Mouse (Mus musculus) CH12.LX (cell line): ENCODE results near the gene Rp9. TPM values are rescaled to one million over a fixed set of nuclear protein-coding genes. Genes with fewer than 3 reads are reported as not detected.

Experiments
- DNase-seq: peaks from one replicate; pipeline ENCODE4 v3.0.0-alpha.2; 2013; ENCODE audit errors: extremely low read depth
- H3K27ac ChIP-seq: 2 replicates; pipeline ENCODE4 v1.5.1; 2012; ENCODE audit warnings: low read depth, mild to moderate bottlenecking, control low read depth, moderate library complexity; ENCODE audit not compliant: insufficient read depth
- H3K27me3 ChIP-seq: replicated peaks from 2 replicates; pipeline ENCODE3; 2012; ENCODE audit warnings: inconsistent platforms
- H3K36me3 ChIP-seq, 2 experiments: replicated peaks in 1 of 2; 2 replicates each; pipeline versions ENCODE3 to v1.6.1; 2012; ENCODE audit warnings: inconsistent platforms in 1 of 2, low read length in 1 of 2, mild to moderate bottlenecking in 1 of 2, mixed read lengths in 1 of 2, moderate library complexity in 1 of 2; ENCODE audit not compliant: control insufficient read depth in 1 of 2, insufficient read depth in 1 of 2
- H3K4me1 ChIP-seq, 2 experiments: 2 replicates each; pipeline ENCODE4 v1.6.1; 2012; ENCODE audit warnings: inconsistent platforms in 1 of 2, moderate library complexity in 1 of 2; ENCODE audit not compliant: insufficient read depth in 2 of 2, control insufficient read depth in 1 of 2
- H3K4me2 ChIP-seq: 2 replicates; pipeline ENCODE4 v1.6.1; 2012; ENCODE audit warnings: low read depth, mild to moderate bottlenecking, control low read depth; ENCODE audit not compliant: poor library complexity, insufficient read depth, severe bottlenecking
- H3K4me3 ChIP-seq, 3 experiments: fragments of 150-350 bp in 1 of 3; sonication (generic) in 1 of 3; replicated peaks in 1 of 3; 2 replicates each; pipeline versions ENCODE3 to v1.5.1; 2011 to 2012; ENCODE audit warnings: low read depth in 2 of 3, low read length in 2 of 3, mild to moderate bottlenecking in 2 of 3, moderate library complexity in 2 of 3, control low read depth in 1 of 3, improper control_type of control experiment in 1 of 3, inconsistent platforms in 1 of 3, mixed read lengths in 1 of 3; ENCODE audit not compliant: poor library complexity in 1 of 3
- H3K79me2 ChIP-seq: replicated peaks from 2 replicates; pipeline ENCODE4 v1.6.1; 2012; ENCODE audit warnings: mild to moderate bottlenecking, moderate library complexity; ENCODE audit not compliant: control insufficient read depth, poor library complexity, insufficient read depth, severe bottlenecking; ENCODE audit errors: extremely low read depth
- H3K9ac ChIP-seq: 2 replicates; pipeline ENCODE4 v1.6.1; 2012; ENCODE audit warnings: low read depth, mild to moderate bottlenecking, control low read depth, moderate library complexity; ENCODE audit not compliant: insufficient read depth
- H3K9me3 ChIP-seq: replicated peaks from 2 replicates; pipeline ENCODE3; 2012; ENCODE audit warnings: low read length, inconsistent platforms, mixed read lengths
- BHLHE40 ChIP-seq: IDR thresholded peaks from 2 replicates; pipeline ENCODE4 v1.6.1; 2011; ENCODE audit warnings: mild to moderate bottlenecking, low read depth, low read length, improper control_type of control experiment
- CHD1 ChIP-seq: IDR thresholded peaks from 2 replicates; pipeline ENCODE4 v1.6.1; 2012; ENCODE audit warnings: low read depth, low read length, improper control_type of control experiment, inconsistent platforms
- CTCF ChIP-seq, 2 experiments: IDR thresholded peaks in 1 of 2; conservative IDR thresholded peaks in 1 of 2; 2 replicates each; pipeline ENCODE4 v1.5.1; 2011 to 2012; ENCODE audit warnings: low read depth in 2 of 2, low read length in 2 of 2, improper control_type of control experiment in 1 of 2, inconsistent platforms in 1 of 2, mild to moderate bottlenecking in 1 of 2, moderate library complexity in 1 of 2
- E2F4 ChIP-seq: IDR thresholded peaks from 2 replicates; pipeline ENCODE4 v1.6.1; 2011; ENCODE audit warnings: low read depth, low read length, improper control_type of control experiment; ENCODE audit not compliant: insufficient replicate concordance
- EP300 ChIP-seq: IDR thresholded peaks from 2 replicates; pipeline ENCODE4 v1.6.1; 2011; ENCODE audit warnings: low read length, improper control_type of control experiment
- ETS1 ChIP-seq: conservative IDR thresholded peaks from 2 replicates; pipeline ENCODE4 v1.6.1; 2012; ENCODE audit warnings: low read depth, mild to moderate bottlenecking, inconsistent platforms, low read length, improper control_type of control experiment, moderate library complexity
- HCFC1 ChIP-seq: IDR thresholded peaks from 2 replicates; pipeline ENCODE4 v1.6.1; 2012; ENCODE audit warnings: low read depth, mild to moderate bottlenecking, inconsistent platforms, low read length, improper control_type of control experiment
- JUN ChIP-seq: IDR thresholded peaks from 2 replicates; pipeline ENCODE4 v1.6.1; 2011; ENCODE audit warnings: low read depth, mild to moderate bottlenecking, low read length, improper control_type of control experiment, moderate library complexity; ENCODE audit not compliant: insufficient read depth
- KAT2A ChIP-seq: IDR thresholded peaks from 2 replicates; pipeline ENCODE4 v1.6.1; 2012; ENCODE audit warnings: low read length, improper control_type of control experiment, inconsistent platforms; ENCODE audit not compliant: insufficient replicate concordance
- MAZ ChIP-seq: IDR thresholded peaks from 2 replicates; pipeline ENCODE4 v1.6.1; 2012; ENCODE audit warnings: low read depth, mild to moderate bottlenecking, inconsistent platforms, low read length, improper control_type of control experiment, moderate library complexity
- MXI1 ChIP-seq: IDR thresholded peaks from 2 replicates; pipeline ENCODE4 v1.6.1; 2011; ENCODE audit warnings: mild to moderate bottlenecking, low read depth, low read length, improper control_type of control experiment
- NRF1 ChIP-seq: IDR thresholded peaks from 2 replicates; pipeline ENCODE4 v1.6.1; 2014; ENCODE audit warnings: low read depth, mild to moderate bottlenecking, inconsistent platforms, low read length, improper control_type of control experiment, moderate library complexity
- PAX5 ChIP-seq: IDR thresholded peaks from 2 replicates; pipeline ENCODE4 v1.6.1; 2012; ENCODE audit warnings: low read length, inconsistent platforms, mixed read lengths
- RAD21 ChIP-seq: IDR thresholded peaks from 2 replicates; pipeline ENCODE4 v1.6.1; 2011; ENCODE audit warnings: low read depth, mild to moderate bottlenecking, low read length, improper control_type of control experiment, moderate library complexity
- SIN3A ChIP-seq: IDR thresholded peaks from 2 replicates; pipeline ENCODE4 v1.6.1; 2012; ENCODE audit warnings: low read length, improper control_type of control experiment, inconsistent platforms
- UBTF ChIP-seq: IDR thresholded peaks from 2 replicates; pipeline ENCODE4 v1.6.1; 2012; ENCODE audit warnings: low read depth, mild to moderate bottlenecking, inconsistent platforms, low read length, improper control_type of control experiment, moderate library complexity
- dilution Hi-C: fragments of 300-500 bp; cut with MboI; formaldehyde crosslinking; loops from 2 replicates; pipeline ENCODE4 v1.14.3; 2020; ENCODE audit warnings: low sequenced_read_pairs; ENCODE audit not compliant: extremely low pct_unique_long_range_greater_than_20kb, extremely low pct_ligation_motif_present
- in situ Hi-C: fragments of 300-500 bp; cut with MboI; formaldehyde crosslinking; loops from 3 replicates; pipeline ENCODE4 v1.14.3; 2019; ENCODE audit warnings: low sequenced_read_pairs, low pct_ligation_motif_present, low pct_unique_long_range_greater_than_20kb, mixed read lengths
- polyA plus RNA-seq: library from polyadenylated mRNA; unstranded; fragments of >175 nt; gene quantifications from 2 replicates; pipeline ENCODE4 v1.2.1, GENCODE M21; 2012; ENCODE audit warnings: low read depth; ENCODE audit not compliant: insufficient read length
- total RNA-seq, 2 experiments: library from RNA; depleted of rRNA; stranded (reverse); fragments of 300-350 nt in 1 of 2; fragments of >200 nt in 1 of 2; gene quantifications; 2 replicates each; pipeline ENCODE4 v1.2.3; 2012 to 2014

The Rp9 gene
- total and polyA plus RNA-seq, 3 experiments = 64.2 to 86.9 (median 85.0) TPM

GRCm38 (mm10) chr9:22467371-22468169 is 2.0 kb downstream of the Rp9 start:
- H3K4me3 ChIP-seq = peak overlapping the region; percentile 78 to 92 (median 84)
- peak overlapping the region; percentile 94 for H3K4me2 ChIP-seq
- peaks cover 10 to 30% of the 10 kb centered on the region in 2 experiments for H3K36me3 ChIP-seq
- TF ChIP-seq EP300 (no peak), E2F4 (no peak), HCFC1 (peak; percentile 25; the same call in 1 of the 2 replicates), SIN3A (peak; percentile 50; the same call in 1 of the 2 replicates), NRF1 (peak; percentile 49; the same call in 1 of the 2 replicates), BHLHE40 (peak; percentile 55), RAD21 (no peak), ETS1 (no peak), UBTF (peak; percentile 32; the same call in 1 of the 2 replicates), MXI1 (peak; percentile 11; the same call in 1 of the 2 replicates), CTCF (conservative IDR thresholded peaks at IDR 0.05 in 1 of 2, IDR thresholded peaks at IDR 0.05 in 1 of 2; ENCODE audit: low read depth in 2 of 2, low read length in 2 of 2) (no peak), CHD1 (0 out of 2 replicates have a peak, but pooled peaks have one; percentile 66), MAZ (0 out of 2 replicates have a peak, but pooled peaks have one; percentile 10), KAT2A (no peak)
- H3K79me2 ChIP-seq = peaks cover 7% of the 10 kb centered on the region
- DNase-seq = peak; percentile 45
- in situ Hi-C loops = no loop called here
- peak overlapping the region; percentile 27 for H3K27ac ChIP-seq
- peak overlapping the region; percentile 62 for H3K9ac ChIP-seq
- dilution Hi-C loops = no loop called here
- no peaks in the 10 kb centered on the region for H3K27me3 ChIP-seq
- no peaks in the 10 kb centered on the region for H3K9me3 ChIP-seq
- H3K4me1 ChIP-seq = 0 out of 4 replicates have a peak, but pooled peaks cover 0 to 7% of the 10 kb centered on the region in 2 experiments

DNA sequence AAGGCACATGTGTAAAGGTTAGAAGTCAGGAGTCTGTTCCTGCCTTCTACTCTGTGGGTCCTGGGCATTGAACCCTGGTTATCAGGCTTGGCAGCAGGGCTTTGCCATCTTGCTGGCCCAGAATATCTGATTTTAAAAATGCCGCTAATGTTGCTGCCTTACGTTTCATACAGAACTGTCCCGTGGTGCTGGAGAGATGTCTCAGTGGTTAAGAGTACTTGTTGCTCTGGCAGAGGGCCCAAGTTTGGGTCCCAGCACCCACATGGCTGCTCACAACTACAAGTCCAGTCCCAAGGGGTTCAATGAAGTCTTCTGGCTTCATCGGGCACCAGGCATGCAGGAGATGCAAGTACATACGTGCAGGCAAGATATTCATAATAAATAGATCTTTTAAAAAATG is 3.3 kb downstream of the Rp9 start:
- Histone ChIP-seq H3K36me3 (peaks cover 10 to 44% of the 10 kb centered on the region in 2 experiments), H3K4me2 (no peak overlapping the region), H3K4me1 (0 out of 4 replicates have a peak, but pooled peaks cover 0 to 7% of the 10 kb centered on the region in 2 experiments), H3K4me3 (no peak overlapping the region), H3K27ac (no peak overlapping the region), H3K79me2 (peaks cover 7% of the 10 kb centered on the region), H3K9me3 (no peaks in the 10 kb centered on the region), H3K27me3 (no peaks in the 10 kb centered on the region), H3K9ac (no peak overlapping the region)
- no peak for DNase-seq
- TF ChIP-seq E2F4 = no peak
- TF ChIP-seq KAT2A = no peak
- TF ChIP-seq RAD21 = no peak
- no peak for TF ChIP-seq JUN
- no peak for TF ChIP-seq BHLHE40
- TF ChIP-seq PAX5 = no peak
- dilution Hi-C loops (no loop called here), in situ Hi-C loops (no loop called here)
